Mouse (Mus musculus): ENCODE measurements around the gene Tmem135. TPM values are rescaled to one million over a fixed set of nuclear protein-coding genes. Genes with fewer than 3 reads are reported as not detected.

The Tmem135 gene
- total and polyA plus RNA-seq, 3 experiments, result 18.0 to 31.0 (median 30.0) TPM

DNA sequence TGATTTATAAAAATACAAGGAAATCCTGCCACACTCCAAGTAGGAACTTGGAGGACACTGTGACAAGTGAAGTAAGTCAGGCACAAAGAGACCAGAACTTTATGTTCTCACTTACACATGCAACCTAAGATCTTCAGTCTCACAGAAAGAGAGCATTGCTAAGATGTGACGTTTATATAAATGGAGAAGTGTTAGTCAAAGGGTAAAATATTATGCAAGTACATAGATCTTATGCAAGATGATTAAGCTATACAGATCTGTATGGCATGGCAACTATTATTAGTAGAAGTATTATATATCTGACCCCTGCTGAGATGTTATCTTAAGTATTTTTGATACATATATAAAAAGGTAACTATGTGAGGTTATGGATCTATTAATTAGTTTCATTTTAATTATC, 8.6 kb downstream of the Tmem135 start:
- H3K79me2 ChIP-seq (replicated peaks; ENCODE audit: control insufficient read depth, extremely low read depth, insufficient read depth, poor library complexity, severe bottlenecking), result no peaks in the 10 kb centered on the region
- dilution Hi-C loops (cut with MboI; ENCODE audit: extremely low pct_ligation_motif_present, extremely low pct_unique_long_range_greater_than_20kb, low sequenced_read_pairs), result no loop called here
- no peak for DNase-seq (ENCODE audit: extremely low read depth)
- in situ Hi-C loops (cut with MboI; ENCODE audit: low pct_ligation_motif_present, low pct_unique_long_range_greater_than_20kb, low sequenced_read_pairs), result no loop called here
- no peak overlapping the region for H3K9ac ChIP-seq (ENCODE audit: insufficient read depth, low read depth)
- H3K4me3 ChIP-seq (replicated peaks in 1 of 3; ENCODE audit: low read depth in 2 of 3, low read length in 2 of 3, poor library complexity in 1 of 3), result no peak overlapping the region
- H3K27ac ChIP-seq (ENCODE audit: insufficient read depth, low read depth), result no peak overlapping the region
- peaks cover 0 to 5% of the 10 kb centered on the region in 2 experiments; a peak in 2 of 4 replicates for H3K4me1 ChIP-seq (ENCODE audit: control insufficient read depth in 1 of 2, insufficient read depth in 2 of 2)
- TF ChIP-seq POLR2A (IDR thresholded peaks at IDR 0.05; ENCODE audit: low read depth, low read length), result no peak
- no peak for TF ChIP-seq ZNF384 (IDR thresholded peaks at IDR 0.05; ENCODE audit: low read depth, low read length)
- no peak for TF ChIP-seq MXI1 (IDR thresholded peaks at IDR 0.05; ENCODE audit: low read depth, low read length)
- no peak for TF ChIP-seq JUND (conservative IDR thresholded peaks at IDR 0.05; ENCODE audit: low read depth, low read length)
- TF ChIP-seq USF2 (conservative IDR thresholded peaks at IDR 0.05; ENCODE audit: low read depth, low read length), result no peak
- no peak for TF ChIP-seq KAT2A (IDR thresholded peaks at IDR 0.05; ENCODE audit: insufficient replicate concordance, low read length)
- TF ChIP-seq MEF2A (IDR thresholded peaks at IDR 0.05; ENCODE audit: borderline replicate concordance, low read depth, low read length), result no peak
- no peak for TF ChIP-seq EP300 (IDR thresholded peaks at IDR 0.05; ENCODE audit: low read length)
- TF ChIP-seq HCFC1 (IDR thresholded peaks at IDR 0.05; ENCODE audit: low read depth, low read length), result no peak
- TF ChIP-seq IRF4 (IDR thresholded peaks at IDR 0.05; ENCODE audit: low read depth, low read length), result no peak
- TF ChIP-seq ETS1 (conservative IDR thresholded peaks at IDR 0.05; ENCODE audit: low read depth, low read length), result no peak
- TF ChIP-seq MAX (IDR thresholded peaks at IDR 0.05; ENCODE audit: low read length), result no peak
- no peak for TF ChIP-seq UBTF (IDR thresholded peaks at IDR 0.05; ENCODE audit: low read depth, low read length)
- TF ChIP-seq TCF12 (IDR thresholded peaks at IDR 0.05; ENCODE audit: low read depth, low read length), result no peak
- TF ChIP-seq MYC (IDR thresholded peaks at IDR 0.05; ENCODE audit: low read depth, low read length), result no peak
- no peak for TF ChIP-seq PAX5 (IDR thresholded peaks at IDR 0.05; ENCODE audit: low read length)
- TF ChIP-seq CTCF (conservative IDR thresholded peaks at IDR 0.05 in 1 of 2, IDR thresholded peaks at IDR 0.05 in 1 of 2; ENCODE audit: low read depth in 2 of 2, low read length in 2 of 2), result no peak
- TF ChIP-seq NRF1 (IDR thresholded peaks at IDR 0.05; ENCODE audit: low read depth, low read length), result no peak
- no peak for TF ChIP-seq MAZ (IDR thresholded peaks at IDR 0.05; ENCODE audit: low read depth, low read length)
- H3K4me2 ChIP-seq (ENCODE audit: insufficient read depth, low read depth, poor library complexity, severe bottlenecking), result no peak overlapping the region
- no peaks in the 10 kb centered on the region for H3K36me3 ChIP-seq (replicated peaks in 1 of 2; ENCODE audit: control insufficient read depth in 1 of 2, insufficient read depth in 1 of 2, low read length in 1 of 2)
- no peaks in the 10 kb centered on the region for H3K27me3 ChIP-seq (replicated peaks)
- H3K9me3 ChIP-seq (replicated peaks; ENCODE audit: low read length), result no peaks in the 10 kb centered on the region

DNA sequence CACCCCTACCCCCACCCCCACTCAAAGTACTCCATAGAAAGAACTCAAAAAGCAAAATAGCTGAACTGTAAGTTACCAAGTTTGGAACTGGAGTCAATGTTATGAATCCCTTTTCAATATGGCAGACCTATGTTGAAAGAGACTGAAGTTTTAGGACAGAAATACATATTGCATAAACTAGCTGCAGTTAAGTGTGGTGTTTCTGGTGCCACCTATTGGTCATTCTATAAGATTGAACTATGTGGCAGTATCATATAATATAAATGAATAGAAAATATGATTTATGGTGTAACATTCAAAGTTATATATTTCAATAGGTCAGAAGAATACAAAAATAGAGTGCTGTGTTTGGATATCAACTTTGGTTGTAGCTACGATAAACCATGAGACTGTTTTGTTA, 11.2 kb downstream of the Tmem135 start:
- Histone ChIP-seq H3K79me2 (replicated peaks; ENCODE audit: control insufficient read depth, extremely low read depth, insufficient read depth, poor library complexity, severe bottlenecking) (no peaks in the 10 kb centered on the region), H3K4me1 (ENCODE audit: control insufficient read depth in 1 of 2, insufficient read depth in 2 of 2) (no peaks in the 10 kb centered on the region), H3K27me3 (replicated peaks) (no peaks in the 10 kb centered on the region), H3K27ac (ENCODE audit: insufficient read depth, low read depth) (no peak overlapping the region), H3K36me3 (replicated peaks in 1 of 2; ENCODE audit: control insufficient read depth in 1 of 2, insufficient read depth in 1 of 2, low read length in 1 of 2) (no peaks in the 10 kb centered on the region), H3K4me2 (ENCODE audit: insufficient read depth, low read depth, poor library complexity, severe bottlenecking) (no peak overlapping the region), H3K9ac (ENCODE audit: insufficient read depth, low read depth) (no peak overlapping the region), H3K9me3 (replicated peaks; ENCODE audit: low read length) (no peaks in the 10 kb centered on the region), H3K4me3 (replicated peaks in 1 of 3; ENCODE audit: low read depth in 2 of 3, low read length in 2 of 3, poor library complexity in 1 of 3) (no peak overlapping the region)
- dilution Hi-C loops (cut with MboI; ENCODE audit: extremely low pct_ligation_motif_present, extremely low pct_unique_long_range_greater_than_20kb, low sequenced_read_pairs) (no loop called here), in situ Hi-C loops (cut with MboI; ENCODE audit: low pct_ligation_motif_present, low pct_unique_long_range_greater_than_20kb, low sequenced_read_pairs) (no loop called here)
- peak in 1 of 2 experiments; percentile 61; a peak in 2 of 4 replicates for TF ChIP-seq CTCF (conservative IDR thresholded peaks at IDR 0.05 in 1 of 2, IDR thresholded peaks at IDR 0.05 in 1 of 2; ENCODE audit: low read depth in 2 of 2, low read length in 2 of 2)
- TF ChIP-seq RAD21 (IDR thresholded peaks at IDR 0.05; ENCODE audit: low read depth, low read length), result peak; percentile 59
- TF ChIP-seq ETS1 (conservative IDR thresholded peaks at IDR 0.05; ENCODE audit: low read depth, low read length), result no peak
- TF ChIP-seq NRF1 (IDR thresholded peaks at IDR 0.05; ENCODE audit: low read depth, low read length), result no peak
- peak; percentile 58 for TF ChIP-seq SMC3 (IDR thresholded peaks at IDR 0.05; ENCODE audit: low read depth, low read length)
- TF ChIP-seq UBTF (IDR thresholded peaks at IDR 0.05; ENCODE audit: low read depth, low read length), result no peak
- peak; percentile 27 for DNase-seq (ENCODE audit: extremely low read depth)

Measured in CH12.LX (cell line).